Mouse (Mus musculus): ENCODE results near the gene Zfp384.

Zfp384 gene

GRCm38 (mm10) chr6:125009129-125009180, at the start of gene Zfp384:
Gene Zfp384, plus strand, starts transcription at chr6:125009145.
- DNase-seq (ENCODE audit: low read depth, low spot score) = no peak

GRCm38 (mm10) chr6:124959960-124960359, 49.0 kb upstream of the Zfp384 start:
- no peak for DNase-seq (ENCODE audit: low read depth, low spot score)

- DNase-seq (ENCODE audit: low read depth, low spot score) = no peak
These were observed 47.9 kb upstream of the Zfp384 start for GRCm38 (mm10) chr6:124961021-124961420.

- no peak for DNase-seq (ENCODE audit: low read depth, low spot score)
These were observed 44.3 kb upstream of the Zfp384 start for GRCm38 (mm10) chr6:124964638-124965037.

GRCm38 (mm10) chr6:124965088-124965719, 43.7 kb upstream of the Zfp384 start, which contains the start of gene Cops7a:
Gene Cops7a, minus strand, starts transcription at chr6:124965538.
- DNase-seq (ENCODE audit: low read depth, low spot score) = peak; percentile 99

GRCm38 (mm10) chr6:124965747-124966146, 43.2 kb upstream of the Zfp384 start:
- no peak for DNase-seq (ENCODE audit: low read depth, low spot score)

GRCm38 (mm10) chr6:124966466-124967118, 42.4 kb upstream of the Zfp384 start:
- peak; percentile 67 for DNase-seq (ENCODE audit: low read depth, low spot score)

GRCm38 (mm10) chr6:124967766-124968165, 41.2 kb upstream of the Zfp384 start:
- peak; percentile 66 for DNase-seq (ENCODE audit: low read depth, low spot score)

- DNase-seq (ENCODE audit: low read depth, low spot score) = no peak
These were observed 16.7 kb upstream of the Zfp384 start for GRCm38 (mm10) chr6:124992241-124992640.

- DNase-seq (ENCODE audit: low read depth, low spot score) = no peak
These were observed 15.6 kb upstream of the Zfp384 start for GRCm38 (mm10) chr6:124993365-124993764.

- no peak for DNase-seq (ENCODE audit: low read depth, low spot score)
These were observed 15.1 kb upstream of the Zfp384 start for GRCm38 (mm10) chr6:124993876-124994275.

GRCm38 (mm10) chr6:124995246-124995645, 13.7 kb upstream of the Zfp384 start:
- no peak for DNase-seq (ENCODE audit: low read depth, low spot score)

- DNase-seq (ENCODE audit: low read depth, low spot score) = no peak
These were observed 13.0 kb upstream of the Zfp384 start for GRCm38 (mm10) chr6:124995831-124996403.

GRCm38 (mm10) chr6:124996551-124997501, 12.1 kb upstream of the Zfp384 start, which contains the start of gene Pianp:
Gene Pianp, plus strand, starts transcription at chr6:124996694.
- peak; percentile 48 for DNase-seq (ENCODE audit: low read depth, low spot score)

- no peak for DNase-seq (ENCODE audit: low read depth, low spot score)
These were observed 10.9 kb upstream of the Zfp384 start for GRCm38 (mm10) chr6:124998066-124998465.

- no peak for DNase-seq (ENCODE audit: low read depth, low spot score)
These were observed 9.9 kb upstream of the Zfp384 start for GRCm38 (mm10) chr6:124999091-124999490.

- no peak for DNase-seq (ENCODE audit: low read depth, low spot score)
These were observed 9.4 kb upstream of the Zfp384 start for GRCm38 (mm10) chr6:124999546-124999945.

- no peak for DNase-seq (ENCODE audit: low read depth, low spot score)
These were observed 5.2 kb upstream of the Zfp384 start for GRCm38 (mm10) chr6:125003706-125004105.

- DNase-seq (ENCODE audit: low read depth, low spot score) = no peak
These were observed 3.9 kb upstream of the Zfp384 start for GRCm38 (mm10) chr6:125005086-125005485.

GRCm38 (mm10) chr6:125008060-125008459, 885 bp upstream of the Zfp384 start:
- DNase-seq (ENCODE audit: low read depth, low spot score) = no peak

- DNase-seq (ENCODE audit: low read depth, low spot score) = peak; percentile 98
These were observed 288 bp upstream of the Zfp384 start for GRCm38 (mm10) chr6:125008586-125009128.
